Mouse (Mus musculus) granulocyte monocyte progenitor cell, adult 5-6 weeks (primary cell): Measurements from ENCODE around the gene Pigw. TPM values are rescaled to one million over a fixed set of nuclear protein-coding genes. Genes with fewer than 3 reads are reported as not detected.

Experiments
- ATAC-seq: replicated peaks from 2 replicates; pipeline ENCODE4 v1.8.0; 2016; ENCODE audit warnings: mild to moderate bottlenecking, moderate TSS enrichment, inconsistent platforms; ENCODE audit not compliant: poor library complexity, severe bottlenecking
- total RNA-seq, 2 experiments: library from RNA; stranded (forward) in 1 of 2; stranded (reverse) in 1 of 2; fragments of 200-712, 200-1000 nt in 1 of 2; fragments of >200 nt in 1 of 2; fragmentation: Nextera tagmentation in 1 of 2; gene quantifications; 2 replicates each; pipeline ENCODE4 v1.2.3; 2014 to 2017

Gene Pigw
- total RNA-seq, 2 experiments from 2014 or later, result 5.0 to 8.3 TPM

DNA sequence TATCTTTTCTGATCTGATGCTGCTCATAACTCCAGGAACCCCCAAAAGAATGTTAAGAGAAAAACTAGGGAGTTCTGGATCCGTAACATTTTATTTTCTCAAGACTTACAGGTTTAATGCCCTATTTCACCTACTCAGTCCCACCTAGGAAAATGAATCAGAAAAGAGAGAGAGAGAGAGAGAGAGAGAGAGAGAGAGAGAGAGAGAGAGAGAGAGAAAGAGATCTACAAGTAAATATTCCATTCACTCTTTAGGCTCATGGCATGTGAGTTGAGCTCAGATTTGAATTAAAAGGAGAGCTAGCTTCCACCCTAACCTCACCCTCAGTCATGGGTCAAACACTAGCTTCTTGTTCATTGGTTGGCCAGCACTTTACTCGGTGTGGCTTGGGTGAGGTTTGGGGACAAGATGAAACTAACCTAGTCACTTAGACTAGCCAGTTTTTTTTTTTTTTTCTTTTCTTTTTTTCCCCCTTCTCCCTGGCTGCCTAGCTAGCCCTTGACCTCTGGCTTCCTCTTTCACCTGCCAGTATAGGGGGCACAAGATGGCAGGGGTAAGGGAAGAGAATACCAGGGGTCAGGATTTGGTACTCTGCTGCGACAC lies 52.1 kb downstream of the Pigw start:
- peak; percentile 28 for ATAC-seq

DNA sequence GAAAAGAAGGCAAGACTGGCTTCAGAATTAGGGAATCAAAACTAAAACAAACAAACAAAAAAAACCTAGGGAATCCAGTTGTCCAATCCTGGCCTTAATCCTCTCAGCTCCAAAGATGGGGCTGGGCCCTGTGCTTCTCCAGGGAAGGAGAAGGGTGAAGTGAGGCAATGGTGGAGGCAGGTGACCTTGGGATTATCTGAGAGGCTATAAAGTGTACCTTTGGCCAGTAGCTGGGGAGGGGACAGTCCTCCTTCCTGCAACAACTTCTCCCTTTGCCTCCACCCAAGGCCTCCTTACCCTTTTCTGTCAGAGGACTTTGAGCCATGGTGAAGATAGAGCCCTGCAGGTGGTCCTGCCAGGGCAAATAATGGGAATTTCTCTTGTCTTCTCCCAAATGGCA lies 52.6 kb downstream of the Pigw start:
- no peak for ATAC-seq

Other genes with a start within 250 kb of the Pigw start
- 8.1 and 10.9 TPM in 2 replicates for gene Mrm1, start 60.8 kb downstream of the Pigw start, total RNA-seq (2014; fragmentation: Nextera tagmentation)
- gene Mrm1, start 60.8 kb downstream of the Pigw start, total RNA-seq (2017), result 6.8 and 9.2 TPM in 2 replicates
- gene Dhrs11, start 51.3 kb downstream of the Pigw start, total RNA-seq (2014; fragmentation: Nextera tagmentation), result 20.6 and 38.4 TPM in 2 replicates
- gene Dhrs11, start 51.3 kb downstream of the Pigw start, total RNA-seq (2017), result 14.9 and 15.9 TPM in 2 replicates
- 72.0 and 78.9 TPM in 2 replicates for gene Ggnbp2, start 9.5 kb downstream of the Pigw start, total RNA-seq (2014; fragmentation: Nextera tagmentation)
- 78.5 and 110 TPM in 2 replicates for gene Ggnbp2, start 9.5 kb downstream of the Pigw start, total RNA-seq (2017)
- gene Myo19, start 137 bp downstream of the Pigw start, total RNA-seq (2014; fragmentation: Nextera tagmentation), result 10.7 and 13.4 TPM in 2 replicates
- 5.1 and 5.2 TPM in 2 replicates for gene Myo19, start 137 bp downstream of the Pigw start, total RNA-seq (2017)
- gene Znhit3, start 36.1 kb upstream of the Pigw start, total RNA-seq (2014; fragmentation: Nextera tagmentation), result 28.3 and 36.0 TPM in 2 replicates
- 32.6 and 46.7 TPM in 2 replicates for gene Znhit3, start 36.1 kb upstream of the Pigw start, total RNA-seq (2017)
- not detected in 2 replicates for gene Car4, start 77.5 kb upstream of the Pigw start, total RNA-seq (2014; fragmentation: Nextera tagmentation)
- gene Car4, start 77.5 kb upstream of the Pigw start, total RNA-seq (2017), result not detected in 2 replicates